16 mouse cellular contexts compared by ENCODE assay signal in the genomic region with DNA sequence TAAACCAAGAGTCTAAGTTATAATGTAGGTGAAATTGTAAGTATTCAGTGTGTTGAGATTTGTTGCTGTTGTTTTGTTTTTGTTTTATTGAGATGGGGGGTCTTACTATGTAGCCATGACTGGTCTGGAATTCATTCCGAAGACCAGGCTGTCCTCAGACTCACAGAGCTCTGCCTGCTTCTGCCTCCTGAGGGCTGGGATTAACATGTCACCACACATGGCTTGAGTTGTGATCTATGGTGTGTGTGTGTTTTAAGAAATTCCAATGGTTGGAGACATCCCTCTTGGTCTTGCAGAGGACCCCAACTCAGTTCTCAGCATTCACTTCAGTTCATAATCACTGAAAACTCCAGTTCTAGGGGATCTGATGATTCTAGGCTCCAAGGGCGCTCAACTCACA.
"Had no signal": no experiment of that assay in that cellular context is flagged by ENCODE, and none has a peak within 500 bp of the region (broad histone marks: within the 10 kb centered on the region; RNA-seq: fewer than 3 reads in every experiment).

No protein-coding gene starts in this region.

- ATAC-seq: midbrain, embryonic 16.5 days had no signal

- H3K9me3 ChIP-seq: lung, embryonic 15.5 days; midbrain, embryonic 10.5 days; midbrain, embryonic 12.5 days; neural tube, embryonic 12.5 days; stomach, embryonic 15.5 days had no signal

- H3K9ac ChIP-seq: liver, embryonic 14.5 days; lung, embryonic 15.5 days; midbrain, embryonic 12.5 days; neural tube, embryonic 12.5 days; stomach, embryonic 15.5 days had no signal

- H3K36me3 ChIP-seq: lung, embryonic 15.5 days; midbrain, embryonic 10.5 days; midbrain, embryonic 12.5 days; neural tube, embryonic 12.5 days; stomach, embryonic 15.5 days had no signal

- H3K27ac ChIP-seq: liver, embryonic 14.5 days; midbrain, embryonic 10.5 days; midbrain, embryonic 12.5 days; neural tube, embryonic 12.5 days; stomach, embryonic 15.5 days; stomach, postnatal 0 days had no signal

- H3K4me3 ChIP-seq: lung, embryonic 15.5 days; midbrain, embryonic 10.5 days; midbrain, embryonic 12.5 days; neural tube, embryonic 12.5 days; stomach, embryonic 15.5 days had no signal

- H3K4me1 ChIP-seq: neural tube, embryonic 12.5 days had no signal

- H3K27me3 ChIP-seq: lung, embryonic 15.5 days; midbrain, embryonic 12.5 days; neural tube, embryonic 12.5 days; stomach, embryonic 15.5 days had no signal

- H3K4me2 ChIP-seq: lung, embryonic 15.5 days; midbrain, embryonic 12.5 days; neural tube, embryonic 12.5 days; stomach, embryonic 15.5 days had no signal

- DNase-seq: lung, adult 18-20 months; lung, postnatal 14 days; lung, postnatal 36 days; midbrain, embryonic 14.5 days; right cerebral cortex, postnatal 14 days; thymus, adult 2 months; thymus, postnatal 25 days; thymus, postnatal 4 days had no signal
